Mouse (Mus musculus) telencephalon, adult 2 months (tissue): ENCODE data around the gene D17H6S53E.

Source experiments
- DNase-seq: peaks from one replicate; pipeline ENCODE4 v3.0.0-alpha.2; 2011; ENCODE audit warnings: low read depth, low spot score

D17H6S53E gene

GRCm38 (mm10) chr17:35126206-35126611, at the start of gene D17H6S53E:
Gene D17H6S53E (plus strand): TSS chr17:35126373.
- peak; percentile 46 for DNase-seq

- no peak for DNase-seq
Observed at GRCm38 (mm10) chr17:35076507-35077176, 49.5 kb upstream of the D17H6S53E start, which contains the start of gene Ly6g6e. Gene Ly6g6e (plus strand): TSS chr17:35076902.

- DNase-seq = no peak
Observed at GRCm38 (mm10) chr17:35077285-35077684, 48.9 kb upstream of the D17H6S53E start.

- DNase-seq = no peak
Observed at GRCm38 (mm10) chr17:35077786-35078233, 48.4 kb upstream of the D17H6S53E start, which contains the start of gene Ly6g6d. Gene Ly6g6d (minus strand): TSS chr17:35078065.

- DNase-seq = no peak
Observed at GRCm38 (mm10) chr17:35079778-35080177, 46.4 kb upstream of the D17H6S53E start.

GRCm38 (mm10) chr17:35080248-35080647, 45.9 kb upstream of the D17H6S53E start:
- no peak for DNase-seq

- no peak for DNase-seq
Observed at GRCm38 (mm10) chr17:35080710-35081109, 45.5 kb upstream of the D17H6S53E start.

GRCm38 (mm10) chr17:35082841-35083576, 43.2 kb upstream of the D17H6S53E start:
- DNase-seq = no peak

- no peak for DNase-seq
Observed at GRCm38 (mm10) chr17:35083929-35084497, 42.2 kb upstream of the D17H6S53E start.

GRCm38 (mm10) chr17:35085208-35085865, 40.8 kb upstream of the D17H6S53E start, which contains the start of gene Ly6g6f:
Gene Ly6g6f (minus strand): TSS chr17:35085610.
- no peak for DNase-seq

GRCm38 (mm10) chr17:35088151-35088550, 38.0 kb upstream of the D17H6S53E start:
- no peak for DNase-seq

GRCm38 (mm10) chr17:35088825-35089644, 37.1 kb upstream of the D17H6S53E start, which contains the start of gene Abhd16a:
Gene Abhd16a (plus strand): TSS chr17:35089263.
- peak; percentile 85 for DNase-seq

GRCm38 (mm10) chr17:35090166-35090932, 35.8 kb upstream of the D17H6S53E start:
- DNase-seq = no peak

- no peak for DNase-seq
Observed at GRCm38 (mm10) chr17:35092403-35093198, 33.6 kb upstream of the D17H6S53E start.

GRCm38 (mm10) chr17:35094475-35095365, 31.5 kb upstream of the D17H6S53E start:
- no peak for DNase-seq

GRCm38 (mm10) chr17:35096597-35096996, 29.6 kb upstream of the D17H6S53E start:
- DNase-seq = no peak

- DNase-seq = peak; percentile 55
Observed at GRCm38 (mm10) chr17:35097164-35097655, 29.0 kb upstream of the D17H6S53E start.

- no peak for DNase-seq
Observed at GRCm38 (mm10) chr17:35100196-35100765, 25.9 kb upstream of the D17H6S53E start.
